Mouse (Mus musculus) liver, embryonic 16.5 days (tissue): ENCODE data around the gene Ntn4. TPM values are rescaled to one million over a fixed set of nuclear protein-coding genes. Genes with fewer than 3 reads are reported as not detected.

Experiments
- ATAC-seq: fragments of 200-750 bp; cut with Nextera tagmentation; 2 replicates; pipeline ENCODE4 v1.8.0; 2017; ENCODE audit warnings: low read depth, mild to moderate bottlenecking, moderate number of reproducible peaks, moderate library complexity
- H3K27ac ChIP-seq: fragments of 300-500 bp; sonication (generic); 2 replicates; pipeline ENCODE4 v1.5.1; 2014; ENCODE audit warnings: mild to moderate bottlenecking, low read length
- H3K27me3 ChIP-seq: fragments of 300-500 bp; sonication (generic); 2 replicates; pipeline ENCODE4 v1.6.1; 2014; ENCODE audit warnings: low read depth, low read length, mixed read lengths; ENCODE audit not compliant: control insufficient read depth, insufficient read depth
- H3K36me3 ChIP-seq: fragments of 300-500 bp; sonication (generic); 2 replicates; pipeline ENCODE4 v1.6.1; 2014; ENCODE audit warnings: mild to moderate bottlenecking; ENCODE audit not compliant: control insufficient read depth, insufficient read depth
- H3K4me1 ChIP-seq: fragments of 300-500 bp; sonication (generic); 2 replicates; pipeline ENCODE4 v1.6.1; 2014; ENCODE audit warnings: low read depth, low read length, mixed read lengths; ENCODE audit not compliant: control insufficient read depth
- H3K4me2 ChIP-seq: fragments of 300-500 bp; sonication (generic); 2 replicates; pipeline ENCODE4 v1.6.1; 2014; ENCODE audit warnings: low read depth, low read length, mixed read lengths
- H3K4me3 ChIP-seq: fragments of 300-500 bp; sonication (generic); 2 replicates; pipeline ENCODE4 v1.5.1; 2014; ENCODE audit warnings: low read depth, mild to moderate bottlenecking, low read length
- H3K9ac ChIP-seq: fragments of 300-500 bp; sonication (generic); 2 replicates; pipeline ENCODE4 v1.6.1; 2014; ENCODE audit warnings: low read depth, low read length
- H3K9me3 ChIP-seq: fragments of 300-500 bp; sonication (generic); replicated peaks from 2 replicates; pipeline ENCODE4 v1.6.1; 2016; ENCODE audit warnings: low read length; ENCODE audit not compliant: control insufficient read depth
- WGBS: fragments of 180-500 bp; shearing (Covaris S2); extraction: QIAGEN DNeasy Blood & Tissue Kit; methylation state at CpG from one replicate; pipeline ENCODE4 v1.1.7; 2014; ENCODE audit not compliant: insufficient replicate concordance; 5-methylcytosine and 5-hydroxymethylcytosine counted together
- polyA plus RNA-seq: library from polyadenylated mRNA; unstranded; fragments of >200 nt; fragmentation: Nextera tagmentation; extraction: Ambion mirVana; gene quantifications from 2 replicates; pipeline ENCODE4 v1.2.1, GENCODE M21; 2015

The Ntn4 gene
- polyA plus RNA-seq, 1 experiment from 2014 or later = 0.22 TPM

- WGBS = 76% methylated on average over 14 of the region's 14 CpGs
Measured at GRCm38 (mm10) chr10:93751302-93751701, 110.8 kb downstream of the Ntn4 start.

DNA sequence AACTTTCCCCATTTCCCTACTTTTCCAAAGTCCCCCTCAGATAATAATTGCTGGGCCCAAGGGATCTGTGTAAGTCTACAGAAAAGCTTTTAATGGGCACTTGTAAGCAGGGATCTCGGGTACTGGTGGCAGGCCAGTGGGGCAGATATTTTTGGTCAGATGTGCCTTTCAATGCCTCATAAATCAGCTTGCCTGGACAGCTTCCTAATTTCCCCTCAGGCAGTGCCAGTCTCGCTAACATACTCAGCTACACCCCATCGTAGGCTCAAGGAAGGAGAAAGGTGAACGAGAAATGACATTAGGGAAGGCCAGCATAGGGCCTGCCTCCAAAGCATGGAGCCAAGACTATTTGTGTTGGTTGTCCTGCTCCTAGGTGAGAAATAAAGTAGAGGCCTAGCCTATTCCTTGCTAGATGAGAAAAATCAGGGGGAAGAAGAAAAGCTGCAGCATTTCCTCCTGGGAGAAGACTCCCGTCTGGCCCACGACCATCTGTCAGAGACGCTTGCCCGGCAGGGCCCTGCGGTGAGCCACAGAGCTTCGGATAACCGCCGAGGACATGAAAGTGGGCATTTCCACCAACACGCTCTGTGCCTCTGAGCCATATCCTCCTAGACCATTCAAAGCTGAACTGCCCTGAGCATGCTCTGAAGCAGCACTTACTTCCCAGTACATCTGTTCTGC is 113.4 kb downstream of the Ntn4 start:
- 64% methylated on average over 13 of the region's 13 CpGs for WGBS
- Histone ChIP-seq H3K9ac (no peak overlapping the region), H3K9me3 (no peaks in the 10 kb centered on the region), H3K36me3 (no peaks in the 10 kb centered on the region), H3K27me3 (no peaks in the 10 kb centered on the region), H3K4me1 (no peaks in the 10 kb centered on the region; the same call in 1 of the 2 replicates), H3K4me2 (no peak overlapping the region), H3K4me3 (no peak overlapping the region), H3K27ac (no peak overlapping the region)
- ATAC-seq = no peak

More at GRCm38 (mm10) chr10:93751302-93751701, 110.8 kb downstream of the Ntn4 start:
- no peaks in the 10 kb centered on the region; the same call in 1 of the 2 replicates for H3K4me1 ChIP-seq
- no peaks in the 10 kb centered on the region for H3K36me3 ChIP-seq
- no peak for ATAC-seq
- H3K27me3 ChIP-seq = no peaks in the 10 kb centered on the region
- no peak overlapping the region for H3K4me2 ChIP-seq
- no peak overlapping the region for H3K9ac ChIP-seq
- H3K27ac ChIP-seq = no peak overlapping the region
- H3K4me3 ChIP-seq = no peak overlapping the region
- H3K9me3 ChIP-seq = no peaks in the 10 kb centered on the region

GRCm38 (mm10) chr10:93756211-93756610 is 115.7 kb downstream of the Ntn4 start:
- H3K27ac ChIP-seq = no peak overlapping the region
- H3K9ac ChIP-seq = no peak overlapping the region
- ATAC-seq = no peak
- H3K4me1 ChIP-seq = no peaks in the 10 kb centered on the region
- H3K4me3 ChIP-seq = no peak overlapping the region
- H3K27me3 ChIP-seq = no peaks in the 10 kb centered on the region
- H3K4me2 ChIP-seq = no peak overlapping the region
- no peaks in the 10 kb centered on the region for H3K36me3 ChIP-seq
- WGBS = 70% methylated on average over 10 of the region's 10 CpGs
- H3K9me3 ChIP-seq = no peaks in the 10 kb centered on the region

DNA sequence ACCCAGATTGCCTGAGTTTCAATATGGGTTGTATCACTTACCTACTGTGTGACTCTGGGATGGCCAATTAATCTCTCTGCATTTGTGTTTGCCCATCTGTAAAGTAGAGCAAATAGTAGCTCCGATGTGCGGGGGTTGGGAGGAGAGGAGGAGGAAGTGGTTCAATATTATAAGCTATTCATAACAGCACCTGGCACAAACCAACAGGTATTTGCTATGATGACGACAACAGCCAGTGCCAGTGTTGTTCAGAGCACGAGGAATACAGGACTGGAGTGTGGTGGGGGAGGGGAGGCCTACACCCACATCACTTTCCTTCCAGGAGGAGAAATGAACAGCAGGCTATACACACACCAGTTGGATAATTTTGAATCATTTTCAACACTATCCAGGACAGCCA is 119.2 kb downstream of the Ntn4 start:
- Histone ChIP-seq H3K4me1 (no peaks in the 10 kb centered on the region), H3K4me3 (no peak overlapping the region), H3K4me2 (no peak overlapping the region), H3K9ac (no peak overlapping the region), H3K27me3 (no peaks in the 10 kb centered on the region), H3K9me3 (no peaks in the 10 kb centered on the region), H3K36me3 (no peaks in the 10 kb centered on the region), H3K27ac (no peak overlapping the region)
- WGBS = 61% methylated on average over 4 of the region's 4 CpGs
- ATAC-seq = no peak

- no peak overlapping the region for H3K4me2 ChIP-seq
- H3K9me3 ChIP-seq = no peaks in the 10 kb centered on the region
- no peak overlapping the region for H3K9ac ChIP-seq
- H3K4me1 ChIP-seq = no peaks in the 10 kb centered on the region
- no peak overlapping the region for H3K27ac ChIP-seq
- no peaks in the 10 kb centered on the region for H3K36me3 ChIP-seq
- ATAC-seq = no peak
- H3K4me3 ChIP-seq = no peak overlapping the region
- WGBS = 70% methylated on average over 5 of the region's 5 CpGs
- no peaks in the 10 kb centered on the region for H3K27me3 ChIP-seq
Measured at GRCm38 (mm10) chr10:93760429-93760828, 119.9 kb downstream of the Ntn4 start.

- H3K9me3 ChIP-seq = no peaks in the 10 kb centered on the region
- WGBS = 26% methylated on average over 5 of the region's 5 CpGs
- no peak overlapping the region for H3K4me2 ChIP-seq
- H3K4me3 ChIP-seq = no peak overlapping the region
- no peak overlapping the region for H3K27ac ChIP-seq
- H3K36me3 ChIP-seq = no peaks in the 10 kb centered on the region
- H3K4me1 ChIP-seq = no peaks in the 10 kb centered on the region
- H3K9ac ChIP-seq = no peak overlapping the region
- ATAC-seq = no peak
- H3K27me3 ChIP-seq = no peaks in the 10 kb centered on the region
Measured at GRCm38 (mm10) chr10:93763074-93763473, 122.6 kb downstream of the Ntn4 start.

DNA sequence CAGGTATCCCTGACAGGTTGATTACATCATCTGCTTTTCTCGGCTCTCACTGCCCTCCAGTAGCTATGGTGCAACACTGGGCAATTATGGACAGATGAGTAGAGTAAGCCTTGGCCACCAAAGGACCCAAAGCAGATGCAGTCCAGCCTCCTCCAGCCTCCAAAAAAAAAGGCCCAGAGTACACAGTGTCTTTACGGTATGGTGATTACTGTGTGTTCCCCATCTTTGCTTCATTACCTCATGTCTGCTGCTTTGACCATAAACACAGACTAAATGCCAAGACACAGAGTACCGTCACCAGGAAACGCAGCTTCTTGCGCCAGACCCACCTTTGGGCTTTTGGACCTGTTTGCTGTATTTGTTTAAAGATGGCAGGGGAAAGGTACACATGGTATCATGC is 125.7 kb downstream of the Ntn4 start:
- Histone ChIP-seq H3K9ac (no peak overlapping the region), H3K4me3 (no peak overlapping the region), H3K27me3 (no peaks in the 10 kb centered on the region), H3K27ac (no peak overlapping the region), H3K36me3 (no peaks in the 10 kb centered on the region), H3K4me1 (no peaks in the 10 kb centered on the region), H3K9me3 (no peaks in the 10 kb centered on the region), H3K4me2 (no peak overlapping the region)
- 80% methylated on average over 5 of the region's 5 CpGs for WGBS
- no peak for ATAC-seq

DNA sequence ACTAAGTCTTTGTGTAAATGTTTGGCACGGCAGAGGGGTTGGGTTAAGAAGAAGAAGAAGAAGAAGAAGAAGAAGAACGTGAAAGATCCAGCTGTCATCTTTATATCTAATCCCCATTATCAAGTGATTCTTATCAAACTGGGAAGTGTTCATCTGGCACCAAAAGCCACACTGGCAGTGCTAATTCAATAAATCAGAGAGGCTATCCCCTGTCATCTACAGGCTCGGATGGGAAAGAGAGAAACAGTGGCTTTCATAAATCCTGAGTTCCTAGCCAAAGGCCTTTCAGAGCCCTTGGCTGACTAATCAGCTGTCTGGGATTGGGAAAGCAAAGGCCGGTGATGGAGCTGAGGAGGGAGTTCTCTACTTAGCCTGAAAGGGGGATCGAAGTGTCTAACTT is 126.8 kb downstream of the Ntn4 start:
- Histone ChIP-seq H3K27me3 (no peaks in the 10 kb centered on the region), H3K36me3 (no peaks in the 10 kb centered on the region), H3K4me3 (no peak overlapping the region), H3K27ac (no peak overlapping the region), H3K4me2 (no peak overlapping the region), H3K9me3 (no peaks in the 10 kb centered on the region), H3K4me1 (no peaks in the 10 kb centered on the region), H3K9ac (no peak overlapping the region)
- ATAC-seq = no peak
- 63% methylated on average over 5 of the region's 5 CpGs for WGBS

GRCm38 (mm10) chr10:93768222-93768621 is 127.7 kb downstream of the Ntn4 start:
- Histone ChIP-seq H3K27me3 (no peaks in the 10 kb centered on the region), H3K9me3 (no peaks in the 10 kb centered on the region), H3K4me2 (no peak overlapping the region), H3K4me1 (no peaks in the 10 kb centered on the region), H3K27ac (no peak overlapping the region), H3K4me3 (no peak overlapping the region), H3K36me3 (no peaks in the 10 kb centered on the region), H3K9ac (no peak overlapping the region)
- WGBS = 19% methylated on average over 9 of the region's 9 CpGs
- no peak for ATAC-seq
